Mouse (Mus musculus): Measurements from ENCODE around the gene Gm45618. TPM values are rescaled to one million over a fixed set of nuclear protein-coding genes. Genes with fewer than 3 reads are reported as not detected.

Gene Gm45618
- polyA plus RNA-seq, 1 experiment from 2014 or later, result not detected

- in situ Hi-C loops (cut with MboI; ENCODE audit: low pct_unique_long_range_greater_than_20kb), result loop anchor here (5.0 to 25.0 kb wide), 2 partner anchors 32 to 532 kb away; partner anchors contain the start of genes Ap2a2 and Mob2
- CTCF ChIA-PET, result interaction anchor here (0.9 to 5.0 kb wide), 5 partner anchors 9 to 199 kb away, joined by 3 to 67 read pairs (median 5); no protein-coding TSS in a partner anchor
- ATAC-seq (peak; percentile 3), DNase-seq (ENCODE audit: low read depth, low spot score) (no peak)
- POLR2A ChIA-PET, result interaction anchor here (1.0 to 2.9 kb wide), 4 partner anchors 9 to 23 kb away, joined by 3 to 27 read pairs (median 6); no protein-coding TSS in a partner anchor
- no peaks in the 10 kb centered on the region for H3K27me3 ChIP-seq
- TF ChIP-seq CTCF (IDR thresholded peaks at IDR 0.05), result no peak
Observed at GRCm38 (mm10) chr7:142094301-142095143, 26.0 kb downstream of the Gm45618 start.

- CTCF ChIA-PET, result interaction anchor here (0.6 to 0.9 kb wide), 2 partner anchors 23 to 77 kb away, joined by 3 to 4 read pairs; no protein-coding TSS in a partner anchor
- POLR2A ChIA-PET, result interaction anchor here (1.1 to 2.9 kb wide), 2 partner anchors 9 to 17 kb away, joined by 3 to 27 read pairs; no protein-coding TSS in a partner anchor
- no peaks in the 10 kb centered on the region for H3K27me3 ChIP-seq
- DNase-seq (ENCODE audit: low read depth, low spot score), result no peak
- in situ Hi-C loops (cut with MboI; ENCODE audit: low pct_unique_long_range_greater_than_20kb), result loop anchor here (25.0 kb wide), 1 partner anchor 531 kb away; the partner anchor contains the start of gene Ap2a2
- ATAC-seq, result no peak
- no peak for TF ChIP-seq CTCF (IDR thresholded peaks at IDR 0.05)
Observed at GRCm38 (mm10) chr7:142093696-142094240, 26.8 kb downstream of the Gm45618 start.

- no peak for ATAC-seq
- ChIA-PET CTCF (interaction anchor here (1.3 kb wide), 1 partner anchor 22 kb away, joined by 3 read pairs; no protein-coding TSS in a partner anchor), POLR2A (interaction anchor here (1.1 to 2.9 kb wide), 2 partner anchors 8 to 16 kb away, joined by 3 to 27 read pairs; no protein-coding TSS in a partner anchor)
- no peak for TF ChIP-seq CTCF (IDR thresholded peaks at IDR 0.05)
- in situ Hi-C loops (cut with MboI; ENCODE audit: low pct_unique_long_range_greater_than_20kb), result loop anchor here (25.0 kb wide), 1 partner anchor 531 kb away; the partner anchor contains the start of gene Ap2a2
- DNase-seq (ENCODE audit: low read depth, low spot score), result no peak
- H3K27me3 ChIP-seq, result no peaks in the 10 kb centered on the region
Observed at GRCm38 (mm10) chr7:142092991-142093390, 27.5 kb downstream of the Gm45618 start.

- ATAC-seq (no peak), DNase-seq (ENCODE audit: low read depth, low spot score) (no peak)
- H3K27me3 ChIP-seq, result no peaks in the 10 kb centered on the region
- CTCF ChIA-PET, result interaction anchor here (1.3 kb wide), 2 partner anchors 15 to 21 kb away, joined by 3 read pairs; no protein-coding TSS in a partner anchor
- TF ChIP-seq CTCF (IDR thresholded peaks at IDR 0.05), result no peak
- POLR2A ChIA-PET, result no interaction called here
- in situ Hi-C loops (cut with MboI; ENCODE audit: low pct_unique_long_range_greater_than_20kb), result loop anchor here (25.0 kb wide), 1 partner anchor 530 kb away; the partner anchor contains the start of gene Ap2a2
Observed at GRCm38 (mm10) chr7:142091848-142092247, 28.7 kb downstream of the Gm45618 start.

- no peak for TF ChIP-seq CTCF (IDR thresholded peaks at IDR 0.05)
- no peak for ATAC-seq
- no peaks in the 10 kb centered on the region for H3K27me3 ChIP-seq
- in situ Hi-C loops (cut with MboI; ENCODE audit: low pct_unique_long_range_greater_than_20kb), result loop anchor here (25.0 kb wide), 1 partner anchor 528 kb away; the partner anchor contains the start of gene Ap2a2
- DNase-seq (ENCODE audit: low read depth, low spot score), result no peak
- POLR2A ChIA-PET, result no interaction called here
- CTCF ChIA-PET, result interaction anchor here (1.3 to 2.0 kb wide), 4 partner anchors 8 to 74 kb away, joined by 3 to 8 read pairs (median 6); no protein-coding TSS in a partner anchor
Observed at GRCm38 (mm10) chr7:142089648-142090447, 30.7 kb downstream of the Gm45618 start.

GRCm38 (mm10) chr7:142088886-142089285 is 31.6 kb downstream of the Gm45618 start:
- DNase-seq (ENCODE audit: low read depth, low spot score) (peak; percentile 87), ATAC-seq (peak; percentile 23)
- in situ Hi-C loops (cut with MboI; ENCODE audit: low pct_unique_long_range_greater_than_20kb), result loop anchor here (25.0 kb wide), 1 partner anchor 527 kb away; the partner anchor contains the start of gene Ap2a2
- ChIA-PET CTCF (interaction anchor here (1.3 to 2.0 kb wide), 2 partner anchors 9 to 18 kb away, joined by 4 to 8 read pairs; no protein-coding TSS in a partner anchor), POLR2A (no interaction called here)
- no peak for TF ChIP-seq CTCF (IDR thresholded peaks at IDR 0.05)
- no peaks in the 10 kb centered on the region for H3K27me3 ChIP-seq

GRCm38 (mm10) chr7:142087069-142087652 is 33.4 kb downstream of the Gm45618 start:
- POLR2A ChIA-PET, result interaction anchor here (1.3 to 3.9 kb wide), 3 partner anchors 7 to 35 kb away, joined by 5 to 27 read pairs (median 7); partner anchors contain the start of gene Dusp8
- DNase-seq (ENCODE audit: low read depth, low spot score), result no peak
- H3K27me3 ChIP-seq, result no peaks in the 10 kb centered on the region
- CTCF ChIA-PET, result interaction anchor here (1.1 to 1.6 kb wide), 4 partner anchors 10 to 19 kb away, joined by 3 to 5 read pairs (median 4); no protein-coding TSS in a partner anchor
- in situ Hi-C loops (cut with MboI; ENCODE audit: low pct_unique_long_range_greater_than_20kb), result loop anchor here (25.0 kb wide), 1 partner anchor 525 kb away; the partner anchor contains the start of gene Ap2a2
- ATAC-seq, result no peak
- TF ChIP-seq CTCF (IDR thresholded peaks at IDR 0.05), result no peak

GRCm38 (mm10) chr7:142086159-142086905 is 34.2 kb downstream of the Gm45618 start:
- POLR2A ChIA-PET, result interaction anchor here (0.7 to 3.9 kb wide), 3 partner anchors 8 to 34 kb away, joined by 3 to 27 read pairs (median 5); partner anchors contain the start of gene Dusp8
- ATAC-seq (no peak), DNase-seq (ENCODE audit: low read depth, low spot score) (no peak)
- CTCF ChIA-PET, result interaction anchor here (1.1 to 1.6 kb wide), 4 partner anchors 11 to 71 kb away, joined by 3 to 5 read pairs (median 4); no protein-coding TSS in a partner anchor
- no peak for TF ChIP-seq CTCF (IDR thresholded peaks at IDR 0.05)
- in situ Hi-C loops (cut with MboI; ENCODE audit: low pct_unique_long_range_greater_than_20kb), result loop anchor here (25.0 kb wide), 1 partner anchor 524 kb away; the partner anchor contains the start of gene Ap2a2
- H3K27me3 ChIP-seq, result no peaks in the 10 kb centered on the region

Measured in Patski (cell line).